Mouse (Mus musculus): ENCODE data around the gene Tmtc1. TPM values are rescaled to one million over a fixed set of nuclear protein-coding genes. Genes with fewer than 3 reads are reported as not detected.

The Tmtc1 gene
- polyA plus RNA-seq (2011; ENCODE audit: insufficient read length, low read depth, missing spikeins): 5.7 and 6.5 TPM in 2 replicates

- no peak for TF ChIP-seq CTCF (IDR thresholded peaks at IDR 0.05; ENCODE audit: borderline replicate concordance, insufficient read depth, low read length)
- TF ChIP-seq POLR2A (IDR thresholded peaks at IDR 0.05; ENCODE audit: low read depth, low read length): no peak; the same call in 1 of the 2 replicates
- no peak within 1 kb of the TSS for H3K27ac ChIP-seq (ENCODE audit: insufficient read depth, low read length)
- H3K4me1 ChIP-seq (ENCODE audit: control insufficient read depth, insufficient read depth, low read length): no peaks in the 10 kb centered on the region
- H3K4me3 ChIP-seq (ENCODE audit: insufficient read depth, low read length): peak within 1 kb of the TSS; percentile 45
Measured at GRCm38 (mm10) chr6:148443726-148444701, at the start of gene Tmtc1. Tmtc1 (minus strand) TSS chr6:148444389.

- H3K4me3 ChIP-seq (ENCODE audit: insufficient read depth, low read length): no peak overlapping the region
- no peak for TF ChIP-seq CTCF (IDR thresholded peaks at IDR 0.05; ENCODE audit: borderline replicate concordance, insufficient read depth, low read length)
- no peak for TF ChIP-seq POLR2A (IDR thresholded peaks at IDR 0.05; ENCODE audit: low read depth, low read length)
- no peak overlapping the region for H3K27ac ChIP-seq (ENCODE audit: insufficient read depth, low read length)
- no peaks in the 10 kb centered on the region for H3K4me1 ChIP-seq (ENCODE audit: control insufficient read depth, insufficient read depth, low read length)
Measured at GRCm38 (mm10) chr6:148491849-148492248, 47.7 kb upstream of the Tmtc1 start.

GRCm38 (mm10) chr6:148486756-148487155 is 42.6 kb upstream of the Tmtc1 start:
- Histone ChIP-seq H3K4me3 (ENCODE audit: insufficient read depth, low read length) (no peak overlapping the region), H3K4me1 (ENCODE audit: control insufficient read depth, insufficient read depth, low read length) (no peaks in the 10 kb centered on the region), H3K27ac (ENCODE audit: insufficient read depth, low read length) (no peak overlapping the region)
- TF ChIP-seq CTCF (IDR thresholded peaks at IDR 0.05; ENCODE audit: borderline replicate concordance, insufficient read depth, low read length) (no peak), POLR2A (IDR thresholded peaks at IDR 0.05; ENCODE audit: low read depth, low read length) (no peak)

GRCm38 (mm10) chr6:148481894-148482293 is 37.7 kb upstream of the Tmtc1 start:
- Histone ChIP-seq H3K4me3 (ENCODE audit: insufficient read depth, low read length) (no peak overlapping the region), H3K27ac (ENCODE audit: insufficient read depth, low read length) (no peak overlapping the region), H3K4me1 (ENCODE audit: control insufficient read depth, insufficient read depth, low read length) (no peaks in the 10 kb centered on the region)
- TF ChIP-seq CTCF (IDR thresholded peaks at IDR 0.05; ENCODE audit: borderline replicate concordance, insufficient read depth, low read length) (no peak), POLR2A (IDR thresholded peaks at IDR 0.05; ENCODE audit: low read depth, low read length) (no peak)

GRCm38 (mm10) chr6:148479671-148480237 is 35.6 kb upstream of the Tmtc1 start:
- Histone ChIP-seq H3K27ac (ENCODE audit: insufficient read depth, low read length) (no peak overlapping the region), H3K4me1 (ENCODE audit: control insufficient read depth, insufficient read depth, low read length) (no peaks in the 10 kb centered on the region), H3K4me3 (ENCODE audit: insufficient read depth, low read length) (no peak overlapping the region)
- TF ChIP-seq POLR2A (IDR thresholded peaks at IDR 0.05; ENCODE audit: low read depth, low read length) (no peak), CTCF (IDR thresholded peaks at IDR 0.05; ENCODE audit: borderline replicate concordance, insufficient read depth, low read length) (no peak)

- Histone ChIP-seq H3K4me3 (ENCODE audit: insufficient read depth, low read length) (no peak overlapping the region), H3K4me1 (ENCODE audit: control insufficient read depth, insufficient read depth, low read length) (no peaks in the 10 kb centered on the region), H3K27ac (ENCODE audit: insufficient read depth, low read length) (no peak overlapping the region)
- no peak for TF ChIP-seq CTCF (IDR thresholded peaks at IDR 0.05; ENCODE audit: borderline replicate concordance, insufficient read depth, low read length)
- no peak for TF ChIP-seq POLR2A (IDR thresholded peaks at IDR 0.05; ENCODE audit: low read depth, low read length)
Measured at GRCm38 (mm10) chr6:148478350-148478749, 34.2 kb upstream of the Tmtc1 start.

- no peak overlapping the region for H3K27ac ChIP-seq (ENCODE audit: insufficient read depth, low read length)
- H3K4me3 ChIP-seq (ENCODE audit: insufficient read depth, low read length): no peak overlapping the region
- no peaks in the 10 kb centered on the region; the same call in 1 of the 2 replicates for H3K4me1 ChIP-seq (ENCODE audit: control insufficient read depth, insufficient read depth, low read length)
- TF ChIP-seq POLR2A (IDR thresholded peaks at IDR 0.05; ENCODE audit: low read depth, low read length) (no peak), CTCF (IDR thresholded peaks at IDR 0.05; ENCODE audit: borderline replicate concordance, insufficient read depth, low read length) (no peak)
Measured at GRCm38 (mm10) chr6:148472289-148472688, 28.1 kb upstream of the Tmtc1 start.

GRCm38 (mm10) chr6:148467924-148468389 is 23.8 kb upstream of the Tmtc1 start:
- Histone ChIP-seq H3K4me3 (ENCODE audit: insufficient read depth, low read length) (no peak overlapping the region), H3K27ac (ENCODE audit: insufficient read depth, low read length) (no peak overlapping the region), H3K4me1 (ENCODE audit: control insufficient read depth, insufficient read depth, low read length) (no peaks in the 10 kb centered on the region; the same call in 1 of the 2 replicates)
- no peak for TF ChIP-seq POLR2A (IDR thresholded peaks at IDR 0.05; ENCODE audit: low read depth, low read length)
- TF ChIP-seq CTCF (IDR thresholded peaks at IDR 0.05; ENCODE audit: borderline replicate concordance, insufficient read depth, low read length): no peak

- Histone ChIP-seq H3K4me1 (ENCODE audit: control insufficient read depth, insufficient read depth, low read length) (no peaks in the 10 kb centered on the region; the same call in 1 of the 2 replicates), H3K4me3 (ENCODE audit: insufficient read depth, low read length) (no peak overlapping the region), H3K27ac (ENCODE audit: insufficient read depth, low read length) (no peak overlapping the region)
- TF ChIP-seq POLR2A (IDR thresholded peaks at IDR 0.05; ENCODE audit: low read depth, low read length): no peak
- no peak for TF ChIP-seq CTCF (IDR thresholded peaks at IDR 0.05; ENCODE audit: borderline replicate concordance, insufficient read depth, low read length)
Measured at GRCm38 (mm10) chr6:148467170-148467921, 23.2 kb upstream of the Tmtc1 start.

Measured in embryonic fibroblast, embryonic 13.5 days (primary cell).